Mouse (Mus musculus) cerebellum, postnatal 10 days (tissue): Measurements from ENCODE around the gene Suz12.
"Not testable (repeated sequence)": the region's sequence is repeated elsewhere in the genome, so short reads cannot be mapped to it uniquely, and the experiment has no call there.

Experiments
- DNase-seq, 2 experiments: peaks; one replicate each; pipeline ENCODE4 v3.0.0; 2021; ENCODE audit warnings: mixed read lengths in 2 of 2

Suz12 gene

DNA sequence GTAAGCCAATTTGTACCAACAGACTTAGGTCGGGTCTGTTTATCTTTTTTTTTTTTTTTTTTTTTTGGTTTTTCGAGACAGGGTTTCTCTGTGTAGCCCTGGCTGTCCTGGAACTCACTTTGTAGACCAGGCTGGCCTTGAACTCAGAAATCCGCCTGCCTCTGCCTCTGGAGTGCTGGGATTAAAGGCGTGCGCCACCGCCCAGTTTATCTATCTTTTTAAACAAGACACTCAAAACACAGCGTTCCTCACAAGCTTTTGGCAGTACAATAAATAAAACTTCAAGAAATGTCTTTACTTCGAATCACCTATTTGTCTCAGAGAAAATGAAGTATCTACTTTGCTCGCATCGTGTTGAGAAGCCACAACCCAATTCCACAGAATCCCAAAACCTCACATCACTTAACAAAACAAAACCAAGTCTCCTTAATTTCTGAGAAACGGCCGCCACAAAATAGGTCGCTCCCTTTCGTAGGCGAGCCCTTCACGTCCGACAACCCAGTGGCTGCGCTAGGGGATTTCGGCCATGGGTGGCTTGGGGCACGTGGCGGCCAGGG is 793 bp upstream of the Suz12 start:
- no peak for DNase-seq

DNA sequence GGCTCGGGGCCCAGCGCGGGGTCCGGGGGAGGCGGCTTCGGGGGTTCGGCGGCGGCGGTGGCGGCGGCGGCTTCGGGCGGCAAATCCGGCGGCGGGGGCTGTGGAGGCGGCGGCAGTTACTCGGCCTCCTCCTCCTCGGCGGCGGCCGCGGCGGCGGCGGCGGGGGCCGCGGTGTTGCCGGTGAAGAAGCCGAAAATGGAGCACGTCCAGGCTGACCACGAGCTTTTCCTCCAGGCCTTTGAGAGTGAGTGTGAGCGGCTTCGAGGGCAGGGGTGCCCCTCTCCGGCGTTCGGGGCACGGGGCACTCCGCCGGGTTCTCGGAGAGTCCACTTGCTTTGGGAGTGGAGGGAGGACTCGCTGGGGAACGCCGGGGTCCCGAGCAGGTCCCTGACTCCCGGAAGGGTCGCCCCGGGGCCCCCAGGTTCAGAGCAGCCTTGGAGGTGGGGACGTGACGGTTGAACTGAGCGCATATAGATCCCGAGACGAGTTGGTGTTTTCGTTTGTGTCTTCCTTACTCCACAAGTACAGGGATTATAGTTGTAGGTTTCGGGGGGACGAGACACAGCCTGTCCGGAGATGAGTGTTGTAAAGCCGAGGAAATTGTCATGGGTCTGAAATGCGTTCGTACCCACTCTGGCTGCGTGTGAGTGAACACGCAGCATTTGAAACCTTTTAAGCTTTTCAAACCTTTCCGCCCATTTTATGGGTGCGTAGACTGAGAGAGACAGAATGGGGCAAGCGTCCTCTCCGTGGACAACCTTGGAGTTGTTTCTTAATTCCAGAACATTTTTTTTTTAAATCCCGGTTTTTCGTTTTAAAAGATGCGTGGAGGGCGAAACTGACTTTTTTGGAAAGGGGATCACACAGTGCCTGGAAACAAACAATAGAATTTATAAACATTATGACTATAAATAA is 707 bp downstream of the Suz12 start:
- DNase-seq = peak in 1 of 2 experiments; percentile 30

- DNase-seq = no peak
Observed at GRCm38 (mm10) chr11:79994271-79994988, 1.5 kb downstream of the Suz12 start.

- DNase-seq = not testable (repeated sequence)
Observed at GRCm38 (mm10) chr11:80016533-80016932, 23.6 kb downstream of the Suz12 start.

DNA sequence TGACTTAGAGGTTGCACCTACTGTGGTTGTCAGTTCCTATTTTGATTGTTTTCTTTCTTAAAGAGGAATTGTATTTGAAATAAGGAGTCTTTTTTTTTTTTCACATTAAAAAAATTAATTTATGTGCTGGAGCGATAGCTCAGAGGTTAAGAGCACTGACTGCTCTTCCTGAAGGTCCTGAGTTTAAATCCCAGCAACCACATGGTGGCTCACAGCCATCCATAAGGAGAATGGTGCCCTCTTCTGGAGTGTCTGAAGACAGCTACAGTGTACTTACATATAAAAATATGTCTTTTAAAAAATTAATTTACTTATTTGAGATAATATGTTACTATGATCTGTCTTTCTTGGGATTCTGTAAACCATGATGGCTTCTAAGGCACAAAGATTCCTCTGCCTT is 26.9 kb downstream of the Suz12 start:
- DNase-seq = no peak

GRCm38 (mm10) chr11:80021306-80021705 is 28.4 kb downstream of the Suz12 start:
- DNase-seq = no peak

DNA sequence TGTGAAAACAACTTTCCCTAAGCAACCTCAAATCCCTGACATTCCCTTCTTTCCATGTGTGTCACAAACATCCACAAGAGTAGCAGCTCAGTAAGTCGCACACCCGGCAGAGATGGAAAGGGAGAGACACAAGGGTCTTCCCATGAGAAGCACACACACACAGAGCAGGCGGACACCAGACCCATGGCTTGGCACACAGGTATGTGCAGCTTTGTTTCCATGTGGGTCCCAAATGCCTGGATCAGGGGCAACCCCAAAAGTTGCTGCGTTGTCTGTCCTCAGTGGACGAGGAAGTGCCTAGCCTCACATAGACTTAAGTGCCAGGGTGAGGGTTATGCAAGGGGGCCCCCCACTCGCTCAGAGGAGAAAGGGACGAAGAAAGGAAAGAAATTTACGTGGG is 44.6 kb downstream of the Suz12 start:
- DNase-seq = no peak

GRCm38 (mm10) chr11:80042615-80043418 is 49.9 kb downstream of the Suz12 start:
- peak; percentile 43 to 47 for DNase-seq

DNA sequence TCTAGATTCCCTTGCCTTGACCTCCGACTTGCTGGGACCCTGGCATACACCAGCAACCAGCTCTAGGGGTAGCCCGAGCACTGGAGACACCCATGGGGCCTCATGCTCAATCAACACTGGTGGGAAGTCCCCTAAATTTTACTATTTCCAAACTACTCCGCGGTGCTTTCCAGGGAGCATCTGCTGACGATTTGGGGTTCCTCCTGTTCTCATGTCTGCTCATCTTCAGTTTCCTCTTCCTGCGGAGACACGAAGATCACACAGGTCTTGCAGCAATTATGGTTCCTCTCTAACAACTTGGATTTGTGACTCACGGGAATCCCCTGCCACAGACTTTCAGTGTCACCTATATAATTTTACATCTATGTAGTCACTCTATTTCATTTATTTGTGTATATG is 50.5 kb downstream of the Suz12 start:
- no peak for DNase-seq

- DNase-seq = no peak
Observed at GRCm38 (mm10) chr11:80046856-80047255, 54.0 kb downstream of the Suz12 start.

DNA sequence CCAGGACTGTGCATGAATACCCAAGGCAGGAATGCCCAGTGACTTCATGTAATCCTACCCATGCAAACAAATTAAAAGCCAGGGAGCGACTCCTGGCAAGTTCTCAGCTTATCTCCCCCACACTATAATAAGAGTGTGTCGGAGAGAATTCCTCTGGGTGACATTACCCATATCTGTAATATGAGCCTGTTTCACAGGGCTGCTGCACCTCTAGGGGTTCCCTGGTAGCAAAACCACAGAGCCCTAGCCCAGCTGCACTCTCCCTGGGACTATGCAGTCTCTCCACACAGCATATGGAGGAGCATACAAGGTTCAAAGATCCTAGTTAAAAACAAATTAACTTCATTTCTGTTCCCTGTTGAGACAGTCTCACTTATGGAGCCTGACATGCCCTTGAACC is 57.2 kb downstream of the Suz12 start:
- DNase-seq = no peak

DNA sequence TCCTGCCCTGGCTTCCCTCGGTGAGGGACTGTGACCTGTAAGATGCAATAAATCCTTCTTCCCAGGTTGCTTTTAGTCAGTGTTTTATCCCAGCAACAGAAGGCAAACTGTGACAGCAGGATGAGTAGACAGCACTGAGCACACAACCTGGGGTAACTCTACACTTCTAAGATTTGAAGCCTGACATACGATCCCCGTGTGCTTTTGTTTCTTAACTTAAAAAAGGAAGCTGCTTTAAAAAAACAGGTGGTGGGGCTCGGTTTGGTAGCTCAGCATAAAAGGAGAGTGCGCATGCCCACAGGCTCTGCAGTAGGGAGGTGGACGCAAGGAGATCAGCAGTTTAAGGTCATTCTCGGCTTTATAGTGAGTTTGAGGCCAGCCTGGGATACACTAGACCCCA is 59.5 kb downstream of the Suz12 start:
- no peak for DNase-seq

- no peak for DNase-seq
Observed at GRCm38 (mm10) chr11:80053171-80053570, 60.3 kb downstream of the Suz12 start.

- DNase-seq = no peak
Observed at GRCm38 (mm10) chr11:80054659-80055058, 61.8 kb downstream of the Suz12 start.

- DNase-seq = no peak
Observed at GRCm38 (mm10) chr11:80056141-80056540, 63.2 kb downstream of the Suz12 start.

GRCm38 (mm10) chr11:80062159-80062558 is 69.3 kb downstream of the Suz12 start:
- DNase-seq = no peak

DNA sequence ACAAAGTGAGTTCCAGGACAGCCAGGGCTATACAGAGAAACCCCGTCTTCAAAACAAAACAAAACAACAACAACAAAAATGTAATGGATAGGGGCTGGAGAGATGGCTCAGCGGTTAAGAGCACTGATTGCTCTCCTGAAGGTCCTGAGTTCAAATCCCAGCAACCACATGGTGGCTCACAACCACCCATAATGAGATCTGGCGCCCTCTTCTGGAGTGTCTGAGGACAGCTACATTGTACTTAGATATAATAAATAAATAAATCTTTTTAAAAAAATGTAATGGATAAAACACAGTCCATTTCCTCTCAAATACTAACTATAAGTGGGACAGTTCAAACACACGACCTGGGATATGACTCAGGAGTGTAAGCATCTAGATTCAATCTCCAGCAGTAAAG is 73.5 kb downstream of the Suz12 start:
- peak in 1 of 2 experiments; percentile 11 for DNase-seq

- DNase-seq = no peak
Observed at GRCm38 (mm10) chr11:80067558-80067957, 74.7 kb downstream of the Suz12 start.

- no peak for DNase-seq
Observed at GRCm38 (mm10) chr11:80069815-80070214, 76.9 kb downstream of the Suz12 start.

DNA sequence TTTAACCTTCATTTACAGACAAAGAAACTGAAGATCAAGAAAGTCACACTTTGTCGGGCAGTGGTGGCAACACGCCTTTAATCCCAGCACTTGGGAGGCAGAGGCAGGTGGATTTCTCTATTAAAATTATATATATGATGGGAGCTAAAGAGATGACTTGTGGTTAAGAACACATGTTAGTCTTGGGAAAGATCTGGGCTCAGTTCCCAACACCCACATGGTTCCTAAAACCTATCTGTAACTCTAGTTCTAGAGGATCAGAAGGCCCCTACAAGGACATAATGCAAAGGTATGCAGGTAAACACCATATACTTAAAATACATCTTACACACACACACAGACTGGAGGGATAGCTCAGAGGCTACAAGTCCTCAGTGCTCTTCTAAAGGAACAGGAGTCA is 78.1 kb downstream of the Suz12 start:
- DNase-seq = no peak

DNA sequence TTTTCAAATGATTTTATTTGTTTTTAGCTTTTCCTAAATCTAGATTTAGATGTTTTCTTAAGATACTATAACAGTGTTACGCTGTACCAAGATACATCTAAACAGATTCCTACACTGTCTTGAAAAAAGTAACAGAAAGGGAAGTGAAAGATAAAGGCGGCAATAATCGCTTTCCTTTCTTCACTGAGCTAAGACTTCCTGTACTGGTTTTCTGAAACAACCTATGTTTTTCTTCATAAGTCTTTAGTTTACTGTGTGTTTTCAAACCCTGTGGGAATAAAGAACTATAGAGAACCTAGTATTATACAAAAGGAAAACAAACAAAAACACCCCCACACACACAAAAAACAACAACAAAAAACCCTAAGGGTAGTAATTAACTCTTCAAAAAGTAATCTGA is 79.5 kb downstream of the Suz12 start:
- DNase-seq = no peak

DNA sequence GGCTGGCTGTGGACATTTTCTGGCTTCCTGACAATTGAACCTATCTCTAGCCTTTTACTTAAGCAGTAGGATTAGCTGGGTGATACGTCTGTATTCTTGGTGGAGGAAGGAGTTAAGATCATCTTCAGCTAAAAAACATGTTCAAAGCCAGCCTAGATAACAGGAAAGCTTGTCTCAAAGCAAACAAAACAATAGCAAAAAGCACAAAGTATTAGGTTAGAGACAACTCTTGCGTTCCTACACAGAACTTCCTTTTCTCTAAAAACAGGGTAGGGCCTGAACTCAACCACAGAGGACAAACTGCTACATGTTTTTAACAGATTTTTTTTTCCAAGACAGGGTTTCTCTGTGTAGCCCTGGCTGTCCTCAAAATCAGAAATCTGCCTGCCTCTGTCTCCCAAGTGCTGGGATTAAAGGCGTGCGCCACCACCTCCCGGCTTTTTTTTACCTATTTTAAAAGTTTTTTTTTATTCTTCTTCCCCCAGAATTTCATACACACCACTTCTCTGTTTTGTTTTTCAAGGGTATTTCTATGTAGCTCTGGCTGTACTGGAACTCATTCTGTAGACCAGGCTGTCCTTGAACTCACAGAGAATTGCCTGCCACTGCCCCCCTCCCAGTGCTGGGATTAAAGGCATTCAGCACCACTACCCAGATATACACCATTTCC is 82.8 kb downstream of the Suz12 start:
- DNase-seq = no peak
